Mouse (Mus musculus) cerebellum, adult 9-10 months (tissue): ENCODE data around the gene Polr2c.
A peak's percentile ranks its signal among the peaks of the same experiment; 100 is the strongest.
"Not testable (repeated sequence)": the region's sequence is repeated elsewhere in the genome, so short reads cannot be mapped to it uniquely, and the experiment has no call there.

ENCODE experiments used
- DNase-seq: peaks from one replicate; pipeline ENCODE4 v3.0.0; 2022

Polr2c gene

GRCm38 (mm10) chr8:94841183-94841582 is 16.1 kb upstream of the Polr2c start:
- no peak for DNase-seq

DNA sequence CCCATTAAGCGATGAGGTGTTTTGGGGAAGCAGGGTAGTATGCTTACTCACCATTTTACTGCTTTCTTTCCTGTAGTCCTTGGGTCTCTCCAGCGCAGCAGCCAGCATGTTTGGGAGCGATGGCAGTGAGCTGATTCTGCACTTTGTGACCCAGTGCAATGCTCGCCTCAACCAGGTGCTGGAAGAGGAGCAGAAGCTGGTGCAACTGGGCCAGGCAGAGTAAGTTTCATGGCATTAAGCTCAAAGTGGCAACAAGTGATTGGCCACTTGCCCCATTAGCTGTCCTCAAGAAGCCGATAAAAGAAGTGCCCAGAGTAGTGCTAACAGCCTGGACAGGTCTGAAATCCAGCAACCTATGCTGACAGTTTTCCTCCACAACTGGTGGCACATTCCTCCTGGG is 7.2 kb upstream of the Polr2c start:
- no peak for DNase-seq

DNA sequence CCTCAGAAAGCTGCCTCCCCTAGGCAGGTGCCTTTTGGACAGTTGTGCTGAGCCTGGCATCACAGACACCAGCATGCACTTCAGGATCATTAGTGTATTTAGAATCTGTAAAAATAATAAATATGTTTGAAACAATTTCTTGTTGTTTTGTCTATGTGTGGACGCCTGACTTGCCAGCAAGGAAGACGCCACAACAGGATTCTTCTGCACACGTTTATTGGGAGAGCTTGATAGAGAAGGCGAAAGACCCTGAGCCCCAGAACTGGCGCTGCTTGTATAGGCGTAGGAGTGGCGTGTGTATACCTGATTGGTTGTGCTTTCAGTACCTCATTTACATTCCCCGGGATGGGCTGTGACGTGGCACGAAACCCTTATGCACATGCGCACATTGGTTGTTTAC is 2.5 kb upstream of the Polr2c start:
- not testable (repeated sequence) for DNase-seq

DNA sequence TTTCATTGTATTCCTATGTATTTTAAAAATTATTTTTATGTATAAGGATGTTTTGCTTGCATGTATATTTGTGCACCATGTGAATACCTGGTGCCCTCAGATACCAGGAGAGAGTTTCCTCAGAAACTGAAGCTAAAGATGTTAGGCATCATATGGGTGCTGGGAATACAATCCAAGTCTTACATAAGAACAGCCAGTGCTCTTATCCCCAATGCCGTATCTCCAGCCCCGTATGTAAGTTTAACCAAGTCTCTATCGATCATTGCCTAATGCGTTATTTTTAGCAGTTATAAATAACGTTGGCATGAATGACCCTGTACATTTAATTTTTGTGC is 272 bp upstream of the Polr2c start:
- no peak for DNase-seq

- DNase-seq, result peak; percentile 65
Measured at GRCm38 (mm10) chr8:94861352-94861910, 4.2 kb downstream of the Polr2c start.

- no peak for DNase-seq
Measured at GRCm38 (mm10) chr8:94862487-94863220, 5.4 kb downstream of the Polr2c start.

DNA sequence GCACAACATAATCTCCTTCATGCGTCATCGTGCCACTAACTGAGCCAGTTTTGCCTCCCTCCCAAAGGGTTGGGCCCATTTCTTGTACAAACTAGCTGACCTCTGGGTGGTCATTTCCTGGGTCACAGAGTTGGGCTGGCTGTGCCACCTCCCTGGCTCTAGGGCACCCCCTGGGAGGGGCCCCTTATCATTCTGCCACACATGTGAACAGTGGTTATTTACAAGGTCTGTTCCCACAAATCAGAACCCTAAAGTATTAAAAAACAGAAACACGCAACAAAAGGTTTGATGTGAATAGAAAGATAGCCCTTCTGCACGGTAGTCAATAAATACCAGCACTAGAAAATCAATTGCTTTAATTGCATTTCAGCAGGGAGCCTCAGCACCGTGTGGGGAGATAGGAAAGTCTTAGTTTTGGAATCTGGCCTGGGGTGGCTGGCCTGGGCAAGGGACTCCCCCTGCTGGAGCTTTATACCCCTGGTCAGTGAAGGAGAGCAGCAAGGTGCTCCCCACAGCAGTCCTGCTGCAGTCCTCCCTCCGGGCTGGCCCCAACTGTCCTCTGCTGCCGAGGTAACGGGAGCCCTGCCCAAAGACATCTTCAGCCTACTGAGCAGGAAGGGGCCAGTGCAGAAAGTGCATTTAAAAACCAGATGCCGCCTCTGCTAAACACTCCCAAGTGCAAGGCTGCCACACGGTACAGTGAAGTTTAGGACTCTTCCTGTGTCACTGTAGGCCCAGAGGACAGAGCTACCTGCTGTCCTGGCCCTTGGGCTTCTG is 6.8 kb downstream of the Polr2c start:
- DNase-seq, result no peak

DNA sequence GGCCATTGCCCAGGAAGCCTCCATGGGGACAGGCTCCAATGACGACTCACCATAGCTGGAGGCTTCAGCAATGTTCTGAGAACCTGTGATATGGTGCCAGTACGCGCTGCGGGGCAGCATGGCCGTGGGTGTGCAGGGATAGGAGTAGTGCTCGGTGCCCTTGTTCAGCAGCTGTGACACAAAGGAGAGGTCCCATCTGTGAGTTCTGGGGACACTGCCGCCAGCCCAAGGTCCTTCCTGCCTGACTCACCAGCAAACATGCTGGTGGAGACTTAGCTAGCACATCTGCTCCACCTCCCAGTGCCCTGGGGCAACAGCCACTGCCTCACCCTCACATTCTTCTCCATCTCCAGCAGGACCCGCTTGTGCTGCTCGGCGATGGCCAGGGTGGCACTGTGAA is 8.0 kb downstream of the Polr2c start:
- no peak for DNase-seq

GRCm38 (mm10) chr8:94866921-94867320 is 9.7 kb downstream of the Polr2c start:
- DNase-seq, result no peak

- DNase-seq, result no peak
Measured at GRCm38 (mm10) chr8:94869146-94869545, 11.9 kb downstream of the Polr2c start.

GRCm38 (mm10) chr8:94870003-94870402 is 12.8 kb downstream of the Polr2c start:
- DNase-seq, result no peak

DNA sequence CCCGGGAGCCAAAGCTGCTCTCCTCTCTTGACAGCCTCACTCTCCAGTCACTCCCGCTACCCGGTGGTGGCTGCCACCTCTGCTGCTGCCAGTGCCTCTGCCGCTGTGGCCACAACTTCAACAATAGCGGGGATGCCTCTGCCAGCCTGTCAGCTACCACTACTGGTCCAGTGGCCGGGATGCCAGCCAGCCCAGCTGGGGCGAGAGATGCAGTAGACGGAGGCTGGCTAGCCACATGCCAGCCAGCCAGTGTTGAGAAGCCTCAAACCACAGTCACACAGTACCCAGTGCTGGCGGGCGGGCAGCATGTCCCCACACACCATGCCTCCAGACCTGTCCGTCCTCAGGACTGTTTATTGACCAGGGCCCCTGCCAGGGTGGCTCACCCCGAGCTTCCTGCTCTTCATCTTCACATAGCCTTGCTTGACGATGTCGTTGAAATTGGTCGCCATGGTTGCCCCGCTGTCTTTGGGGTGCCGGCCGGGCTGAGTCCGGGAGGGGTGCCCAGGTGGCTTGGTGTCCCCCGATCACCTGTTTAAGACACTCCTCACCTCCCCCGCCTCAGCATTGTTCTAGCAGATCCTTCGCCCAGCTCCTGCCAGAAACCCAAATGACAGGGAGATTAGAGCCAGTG is 13.3 kb downstream of the Polr2c start:
- DNase-seq, result peak; percentile 57

- DNase-seq, result peak; percentile 65
Measured at GRCm38 (mm10) chr8:94871108-94871894, 14.1 kb downstream of the Polr2c start.

GRCm38 (mm10) chr8:94872156-94872555 is 14.9 kb downstream of the Polr2c start:
- DNase-seq, result no peak

- no peak for DNase-seq
Measured at GRCm38 (mm10) chr8:94872576-94872975, 15.3 kb downstream of the Polr2c start.

DNA sequence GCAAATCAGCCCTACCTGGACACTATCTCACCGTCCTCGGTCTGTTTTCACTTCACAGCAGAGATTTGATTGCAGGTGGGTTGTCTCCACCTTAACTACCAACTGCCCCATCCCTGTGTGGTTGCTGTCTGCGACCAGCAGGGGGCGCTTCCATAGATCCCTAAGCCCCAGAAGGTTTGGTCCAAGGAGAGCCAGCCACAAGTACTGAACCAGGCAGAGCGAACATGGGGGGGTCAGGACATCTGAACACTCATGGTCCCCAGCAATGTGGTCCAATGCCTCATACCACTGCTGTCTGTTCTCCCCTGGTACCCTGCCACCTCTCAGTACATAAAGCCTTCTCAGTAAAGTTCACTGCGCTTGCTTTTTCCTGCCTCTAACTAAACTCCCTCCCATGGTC is 17.1 kb downstream of the Polr2c start:
- peak; percentile 65 for DNase-seq

GRCm38 (mm10) chr8:94875096-94875870 is 18.0 kb downstream of the Polr2c start:
- DNase-seq, result peak; percentile 28

GRCm38 (mm10) chr8:94875871-94876150 is 18.6 kb downstream of the Polr2c start:
- no peak for DNase-seq

GRCm38 (mm10) chr8:94876197-94876730 is 19.0 kb downstream of the Polr2c start, which contains the start of gene Dok4:
Dok4 (minus strand) TSS chr8:94876330.
- peak; percentile 59 for DNase-seq

- DNase-seq, result no peak
Measured at GRCm38 (mm10) chr8:94876820-94877219, 19.6 kb downstream of the Polr2c start.

GRCm38 (mm10) chr8:94880742-94881141 is 23.5 kb downstream of the Polr2c start:
- no peak for DNase-seq
